Mouse (Mus musculus): ENCODE measurements around the gene Olfr279.

DNA sequence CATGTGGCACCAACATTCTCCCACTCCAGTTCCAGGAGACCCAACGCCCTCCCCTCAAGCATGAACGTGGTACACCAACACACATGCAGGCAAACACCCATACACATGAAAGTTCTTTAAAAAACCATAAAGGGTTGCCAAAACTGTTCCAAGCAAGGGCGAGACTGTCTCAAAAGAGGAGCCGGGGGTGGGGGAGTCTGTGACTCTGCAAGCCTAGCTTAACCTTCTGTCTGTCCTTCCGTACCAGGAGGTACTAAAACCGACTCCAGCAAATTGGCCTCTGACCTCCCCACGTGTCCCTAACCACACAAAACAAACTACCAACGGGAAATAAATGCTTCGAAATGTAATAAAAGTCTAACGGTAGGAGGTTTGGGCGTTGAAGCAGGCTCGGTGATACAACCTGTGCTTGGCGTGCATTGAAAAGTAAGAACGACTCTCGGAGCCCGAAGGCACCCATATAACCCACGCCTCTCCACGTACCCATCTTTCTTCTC lies 40.9 kb downstream of the Olfr279 start:
- TF ChIP-seq CTCF (IDR thresholded peaks at IDR 0.05) (no peak), EP300 (IDR thresholded peaks at IDR 0.05) (no peak)

All from lung, postnatal 0 days (tissue).